Mouse (Mus musculus) thymus, postnatal 36 days (tissue): ENCODE results near the gene Mrpl42.

Experiments used
- DNase-seq, 2 experiments: peaks; one replicate each; pipeline ENCODE4 v3.0.0; 2022; ENCODE audit warnings: mixed read lengths in 2 of 2

The Mrpl42 gene

DNA sequence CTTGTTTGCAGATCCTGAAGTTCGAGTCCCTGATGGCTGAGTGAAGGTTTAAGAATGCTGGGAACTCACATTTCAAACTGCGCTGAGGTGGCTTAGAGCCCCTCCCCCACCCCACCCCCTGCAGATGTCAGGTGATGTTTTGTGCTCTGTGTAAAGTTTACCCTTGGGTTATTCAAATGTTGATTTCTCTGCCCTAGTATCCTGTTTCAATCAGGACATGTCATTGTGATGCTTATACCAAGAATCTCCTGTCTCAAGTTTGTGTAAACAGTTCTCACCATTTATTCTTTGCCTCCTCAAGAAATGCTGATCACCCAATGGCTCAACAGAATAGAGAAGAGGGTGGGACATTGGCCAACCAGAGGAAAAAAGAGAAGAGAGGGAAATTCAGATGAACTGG, 45.6 kb downstream of the Mrpl42 start:
- no peak for DNase-seq

DNA sequence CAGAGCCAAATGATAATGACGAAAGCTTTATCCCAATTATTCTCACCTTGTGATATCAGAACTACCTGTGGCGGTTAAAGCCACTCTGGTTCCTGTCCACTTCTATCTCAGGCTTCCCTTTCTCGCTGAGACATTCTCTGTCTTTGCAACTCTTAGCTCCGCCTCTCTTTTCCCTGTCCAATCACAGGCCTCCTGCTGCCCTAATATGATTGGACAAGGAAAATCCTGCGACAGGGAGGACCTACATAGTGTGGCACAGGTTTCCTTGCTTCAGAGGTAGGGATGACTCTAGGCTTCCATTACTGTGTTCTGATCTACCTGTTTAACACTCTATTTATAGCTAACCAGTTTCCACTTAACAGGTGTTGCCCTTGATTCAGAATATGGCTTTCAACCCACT, 48.5 kb downstream of the Mrpl42 start:
- DNase-seq, result no peak

DNA sequence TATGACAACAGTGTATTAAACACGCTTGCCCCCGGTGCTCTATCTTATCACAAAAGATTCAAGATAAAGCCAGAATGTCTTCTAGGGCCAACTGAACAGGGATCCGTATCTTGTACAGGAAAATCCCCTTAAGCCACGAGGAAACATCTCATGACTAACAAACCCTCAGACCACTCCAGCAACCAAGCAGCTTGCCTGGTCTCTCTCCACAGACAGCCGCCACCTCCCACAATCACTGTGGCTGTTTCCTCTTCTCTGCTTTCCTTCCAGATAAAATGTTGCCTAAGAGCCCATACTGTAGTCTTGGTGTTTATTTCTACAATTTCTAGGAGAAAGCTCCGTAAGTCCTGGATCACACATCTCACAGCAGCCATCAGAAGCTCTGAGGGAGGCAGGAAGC, 52.7 kb downstream of the Mrpl42 start:
- DNase-seq, result no peak

DNA sequence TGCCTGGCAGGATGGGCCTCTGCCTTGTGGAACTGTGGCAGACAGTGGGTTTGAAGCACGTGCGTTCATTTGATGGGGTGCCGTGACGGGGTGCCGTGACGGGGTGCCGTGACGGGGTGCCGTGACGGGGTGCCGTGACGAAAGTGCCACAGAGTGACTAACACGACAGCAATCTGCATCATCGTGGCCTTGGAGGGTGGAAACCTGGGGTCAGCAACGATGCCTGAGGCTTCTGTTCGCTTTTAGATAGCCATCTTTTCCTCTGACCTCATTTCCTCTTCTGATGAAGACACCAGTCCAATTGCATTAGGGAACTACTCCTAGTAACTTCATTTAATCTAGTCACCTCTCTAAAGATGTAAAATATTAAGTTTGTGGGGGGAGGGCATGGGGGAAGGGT, 53.8 kb downstream of the Mrpl42 start:
- DNase-seq, result no peak

DNA sequence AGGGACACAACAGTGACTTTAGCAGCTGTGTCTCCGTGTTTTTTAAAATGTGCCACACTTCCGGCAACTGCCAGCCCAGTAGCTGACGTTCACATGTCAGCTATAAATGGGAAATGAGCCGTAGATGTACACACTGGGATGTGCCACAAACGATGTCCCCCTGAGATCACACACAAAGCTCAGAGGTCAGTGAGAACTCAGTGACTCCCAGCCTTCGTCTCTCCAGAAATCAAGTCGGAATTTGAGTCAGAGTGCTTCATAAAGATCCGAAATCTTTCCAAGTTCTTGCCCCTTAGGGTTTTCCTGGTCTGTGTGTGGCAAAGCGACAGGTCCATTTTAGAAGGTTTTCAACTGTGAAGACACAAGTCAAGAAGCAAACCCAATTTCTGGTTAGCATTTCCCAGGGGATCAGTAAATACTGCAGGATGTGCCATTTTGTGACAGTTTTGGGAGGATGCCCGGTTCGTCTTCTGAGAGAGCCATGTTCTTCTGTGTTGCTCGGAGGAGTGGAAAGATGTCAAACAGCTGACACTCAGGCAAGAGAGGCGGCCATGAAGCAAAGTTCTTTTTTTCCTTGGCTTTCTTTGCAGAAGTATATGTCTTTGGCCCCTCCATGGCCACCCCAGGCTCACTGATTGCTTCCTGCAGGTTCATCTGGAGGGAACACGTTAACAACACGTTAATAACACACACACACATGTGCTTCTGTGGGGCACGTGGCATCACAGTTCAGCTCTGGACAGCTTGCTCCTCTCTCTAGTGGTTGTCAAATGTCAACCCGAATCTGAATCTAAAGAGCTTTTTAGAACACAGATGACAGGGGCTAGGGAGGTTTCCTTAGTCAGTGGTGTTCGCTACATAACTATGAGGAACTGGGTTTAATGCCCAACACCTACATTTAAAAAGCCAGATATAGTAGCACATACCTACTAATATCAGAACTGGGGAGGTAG, 56.4 kb downstream of the Mrpl42 start:
- no peak for DNase-seq

DNA sequence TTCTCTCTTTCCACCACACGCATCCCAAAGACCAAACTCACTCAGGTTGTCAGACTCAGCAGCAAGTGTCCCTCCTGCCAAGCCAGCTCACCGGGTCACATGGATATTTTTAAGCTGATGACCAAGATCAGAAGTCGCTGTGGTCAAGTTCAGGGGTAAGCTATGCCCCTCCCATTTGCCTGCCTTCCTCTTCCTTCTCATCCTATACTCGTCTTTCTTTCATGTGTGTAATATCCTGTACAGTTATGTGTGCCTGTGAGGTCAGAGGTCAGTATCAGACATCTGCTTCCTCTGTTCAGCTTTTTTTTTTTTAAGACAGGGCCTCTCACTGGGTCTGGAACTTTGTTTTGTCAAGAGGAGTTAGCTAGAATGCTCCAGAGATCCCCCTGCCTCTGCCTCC, 59.4 kb downstream of the Mrpl42 start:
- DNase-seq, result no peak

DNA sequence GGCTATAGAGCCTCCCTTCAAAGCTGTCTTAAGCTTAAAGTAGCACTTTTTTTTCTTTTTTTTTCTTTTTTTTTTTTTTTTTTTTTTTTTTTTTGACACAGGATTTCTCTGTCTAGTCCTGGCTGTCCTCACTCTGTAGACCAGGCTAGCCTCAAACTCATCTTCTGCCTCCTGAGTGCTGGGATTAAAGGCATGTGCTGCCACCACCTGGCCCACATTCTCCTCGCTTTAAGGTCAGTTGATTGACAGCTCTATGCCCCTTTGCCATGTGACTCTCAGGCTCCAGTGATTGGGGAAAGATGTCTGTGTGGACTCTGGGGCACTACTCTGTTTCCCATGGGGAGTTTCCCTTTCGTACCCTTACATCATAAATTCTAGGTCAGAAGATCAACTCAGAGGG, 61.2 kb downstream of the Mrpl42 start:
- DNase-seq, result peak in 1 of 2 experiments; percentile 3

DNA sequence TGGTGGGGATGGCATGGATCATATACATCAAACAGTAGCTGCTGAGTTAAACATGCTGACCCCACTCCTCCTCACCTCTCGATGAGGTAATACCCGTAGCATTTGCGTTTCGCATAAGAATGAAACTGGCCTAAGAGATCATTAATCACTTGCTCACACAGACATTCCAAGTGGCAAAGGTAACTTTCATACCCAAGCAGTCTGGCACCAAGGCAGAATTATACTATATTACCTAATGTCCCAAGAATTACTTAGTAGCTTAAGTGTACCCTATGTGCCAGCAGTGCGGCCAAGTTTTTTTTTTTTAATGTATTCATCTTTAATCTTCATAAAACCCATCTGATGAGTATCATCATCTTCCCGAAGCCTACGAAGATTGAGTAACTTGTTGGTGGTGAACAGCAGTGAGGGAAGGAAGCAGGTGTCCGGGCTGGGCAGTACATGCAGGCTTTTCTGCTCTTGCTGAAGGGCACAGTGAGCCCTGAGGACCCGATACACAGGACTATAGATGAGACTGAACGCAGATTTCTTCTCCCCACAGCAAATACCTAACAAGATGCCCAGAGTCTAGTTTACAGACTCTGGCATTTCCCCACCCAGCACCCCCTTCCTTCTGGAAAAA, 61.9 kb downstream of the Mrpl42 start:
- no peak for DNase-seq

DNA sequence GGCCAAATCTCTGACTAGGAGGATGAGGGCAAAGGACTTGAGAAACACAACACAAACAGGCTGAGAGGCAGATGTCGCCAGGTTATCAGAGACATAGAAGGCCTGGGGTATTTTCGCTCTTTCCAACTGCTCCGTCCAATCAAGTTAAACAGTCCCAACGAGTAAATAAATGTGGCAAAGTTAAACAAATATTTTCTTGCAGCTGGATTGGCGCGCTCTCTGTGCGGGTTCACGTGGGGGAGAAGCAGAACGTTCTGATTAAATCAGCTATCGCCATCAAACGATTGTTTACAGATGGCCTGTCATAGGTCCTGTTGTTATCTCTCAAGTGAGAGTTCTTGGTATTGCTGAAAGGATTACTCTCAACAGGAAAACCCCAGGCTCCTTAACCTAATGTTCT, 62.8 kb downstream of the Mrpl42 start:
- DNase-seq, result no peak
